Mouse (Mus musculus): Measurements from ENCODE around the gene Speer3. TPM values are rescaled to one million over a fixed set of nuclear protein-coding genes. Genes with fewer than 3 reads are reported as not detected.
"Not testable (repeated sequence)": the region's sequence is repeated elsewhere in the genome, so short reads cannot be mapped to it uniquely, and the experiment has no call there.

Gene Speer3
- not detected in 2 replicates for polyA plus RNA-seq (2012; ENCODE audit: insufficient read depth, insufficient read length, low replicate concordance, missing spikeins)

GRCm38 (mm10) chr5:13791319-13791718, at the start of gene Speer3:
Gene Speer3 (plus strand): TSS chr5:13791619.
- no peak within 1 kb of the TSS for H3K4me3 ChIP-seq (ENCODE audit: insufficient read depth, low read depth, low read length)
- WGBS, result 94% methylated on average over 1 of the region's 1 CpGs
- H3K27ac ChIP-seq (ENCODE audit: insufficient read depth, low read depth, low read length), result no peak within 1 kb of the TSS
- no peak for TF ChIP-seq POLR2A (IDR thresholded peaks at IDR 0.05; ENCODE audit: insufficient read depth, low read depth, low read length)
- TF ChIP-seq CTCF (IDR thresholded peaks at IDR 0.05; ENCODE audit: insufficient read depth, low read depth, low read length), result no peak
- no peaks in the 10 kb centered on the region for H3K4me1 ChIP-seq (ENCODE audit: control insufficient read depth, insufficient read depth, low read length)

GRCm38 (mm10) chr5:13810496-13810895, 19.1 kb downstream of the Speer3 start:
- H3K27ac ChIP-seq (ENCODE audit: insufficient read depth, low read depth, low read length); H3K4me3 ChIP-seq (ENCODE audit: insufficient read depth, low read depth, low read length); H3K4me1 ChIP-seq (ENCODE audit: control insufficient read depth, insufficient read depth, low read length): not testable (repeated sequence)
- WGBS, result 46% methylated on average over 2 of the region's 2 CpGs

GRCm38 (mm10) chr5:13825108-13825507, 33.7 kb downstream of the Speer3 start:
- Histone ChIP-seq H3K4me3 (ENCODE audit: insufficient read depth, low read depth, low read length) (no peak overlapping the region), H3K27ac (ENCODE audit: insufficient read depth, low read depth, low read length) (no peak overlapping the region), H3K4me1 (ENCODE audit: control insufficient read depth, insufficient read depth, low read length) (no peaks in the 10 kb centered on the region)
- TF ChIP-seq POLR2A (IDR thresholded peaks at IDR 0.05; ENCODE audit: insufficient read depth, low read depth, low read length) (no peak), CTCF (IDR thresholded peaks at IDR 0.05; ENCODE audit: insufficient read depth, low read depth, low read length) (no peak)

GRCm38 (mm10) chr5:13826708-13827107, 35.3 kb downstream of the Speer3 start:
- TF ChIP-seq CTCF (IDR thresholded peaks at IDR 0.05; ENCODE audit: insufficient read depth, low read depth, low read length), result no peak
- no peak for TF ChIP-seq POLR2A (IDR thresholded peaks at IDR 0.05; ENCODE audit: insufficient read depth, low read depth, low read length)
- Histone ChIP-seq H3K27ac (ENCODE audit: insufficient read depth, low read depth, low read length) (no peak overlapping the region), H3K4me3 (ENCODE audit: insufficient read depth, low read depth, low read length) (no peak overlapping the region), H3K4me1 (ENCODE audit: control insufficient read depth, insufficient read depth, low read length) (no peaks in the 10 kb centered on the region)

- Histone ChIP-seq H3K4me1 (ENCODE audit: control insufficient read depth, insufficient read depth, low read length) (no peaks in the 10 kb centered on the region), H3K27ac (ENCODE audit: insufficient read depth, low read depth, low read length) (no peak overlapping the region), H3K4me3 (ENCODE audit: insufficient read depth, low read depth, low read length) (no peak overlapping the region)
- TF ChIP-seq POLR2A (IDR thresholded peaks at IDR 0.05; ENCODE audit: insufficient read depth, low read depth, low read length) (no peak), CTCF (IDR thresholded peaks at IDR 0.05; ENCODE audit: insufficient read depth, low read depth, low read length) (no peak)
Measured at GRCm38 (mm10) chr5:13844317-13844716, 52.9 kb downstream of the Speer3 start.

Other genes starting within 250 kb of the Speer3 start
- not detected in 2 replicates for gene Sema3e, start 233.7 kb downstream of the Speer3 start, polyA plus RNA-seq (2012; ENCODE audit: insufficient read depth, insufficient read length, low replicate concordance, missing spikeins)